Mouse (Mus musculus) left cerebral cortex, postnatal 14 days (tissue): ENCODE measurements around the gene Myo7a. TPM values are rescaled to one million over a fixed set of nuclear protein-coding genes. Genes with fewer than 3 reads are reported as not detected.

Experiments used
- DNase-seq, 2 experiments: peaks; one replicate each; pipeline ENCODE4 v3.0.0; 2021 to 2022; ENCODE audit warnings: low spot score in 2 of 2, mixed read lengths in 1 of 2
- intact Hi-C: fragments of 180-260 bp; cut with DNase I; formaldehyde crosslinking; loops from one replicate; pipeline ENCODE4 v1.15.1; 2025
- total RNA-seq, 2 experiments: library from RNA; stranded (reverse); gene quantifications; 2 replicates each; pipeline ENCODE4 v1.2.3; 2021

Myo7a gene
- total RNA-seq, 2 experiments from 2014 or later, result 12.4 to 13.7 TPM

DNA sequence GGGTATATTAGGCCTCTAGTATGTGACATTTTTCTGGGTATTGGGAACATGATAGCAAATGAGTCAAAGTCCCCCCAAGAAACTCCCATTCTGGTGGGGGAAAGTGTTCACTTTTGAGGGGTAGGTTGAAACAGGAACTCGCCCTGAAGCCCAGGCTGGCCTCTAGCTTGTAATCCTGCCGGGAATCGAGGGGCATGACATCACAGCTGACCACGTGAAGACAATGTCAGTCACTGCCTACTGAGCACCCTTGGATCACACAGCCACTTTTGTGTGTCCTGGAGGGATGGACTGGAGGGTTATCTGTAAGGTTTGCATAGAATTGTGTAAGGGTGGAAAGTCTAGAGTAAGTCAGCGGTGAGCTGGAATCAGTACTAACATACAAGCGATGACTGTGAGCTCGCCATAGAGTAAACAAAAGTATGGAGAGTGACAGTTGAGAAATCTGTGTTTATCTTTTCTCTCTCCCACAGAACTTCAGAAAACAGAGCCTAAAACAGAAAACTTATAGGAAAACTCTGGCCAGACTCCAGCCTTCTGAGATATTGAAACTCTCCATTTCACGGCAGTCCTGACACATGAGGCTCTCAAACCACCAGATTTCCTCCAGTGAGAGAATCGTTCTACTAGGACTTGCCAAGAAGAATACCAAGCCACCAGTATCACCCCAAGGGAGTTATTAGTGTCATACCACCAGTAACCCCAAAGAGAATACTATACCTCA lies 71.1 kb downstream of the Myo7a start:
- intact Hi-C loops, result no loop called here

DNA sequence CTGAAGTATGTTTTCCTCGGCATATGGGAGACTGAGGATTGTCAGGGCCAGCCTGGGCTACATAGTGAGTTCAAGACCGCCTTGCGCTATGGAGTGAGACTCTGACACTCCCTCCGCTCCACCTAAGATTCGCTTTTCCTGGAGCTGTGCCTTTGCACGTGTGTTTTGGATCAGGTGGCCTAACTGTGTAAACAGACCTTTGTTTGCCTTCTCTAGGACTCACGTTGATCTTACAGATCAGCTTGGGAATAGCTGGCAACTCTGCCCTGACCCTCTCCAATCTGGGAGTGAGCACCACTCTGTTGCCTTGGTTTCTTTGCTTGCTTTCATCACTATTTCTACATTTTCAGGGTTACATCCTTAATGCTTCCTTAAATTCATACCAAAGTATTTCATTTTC lies 116.7 kb downstream of the Myo7a start:
- DNase-seq, result no peak
- intact Hi-C loops, result no loop called here

More for the DNA sequence above, 71.1 kb downstream of the Myo7a start:
- no peak for DNase-seq

Other genes starting within 250 kb of the Myo7a start
- under 1 TPM; 0.15 to 0.17 TPM for gene Gdpd4, start 199.6 kb downstream of the Myo7a start, total RNA-seq
- gene Omp, start 26.0 kb upstream of the Myo7a start, total RNA-seq, result under 1 TPM; 0.66 to 0.79 TPM
- gene Capn5, start 58.8 kb upstream of the Myo7a start, total RNA-seq, result 10 to 100 TPM; 37.3 to 41.4 TPM
- under 1 TPM in 1 of 2 experiments, not detected in 1; 0.19 TPM for gene B3gnt6, start 80.0 kb upstream of the Myo7a start, total RNA-seq
- 10 to 100 TPM; 17.2 to 17.5 TPM for gene Acer3, start 201.7 kb upstream of the Myo7a start, total RNA-seq
- 1 to 10 TPM; 4.4 to 4.5 TPM for gene Tsku, start 241.8 kb upstream of the Myo7a start, total RNA-seq